Mouse (Mus musculus) liver, adult 2 months (tissue): ENCODE results near the gene Herc3.

Experiments
- CTCF ChIP-seq: fragments of 200-500 bp; IDR thresholded peaks from 2 replicates; pipeline ENCODE4 v1.5.1; 2011; ENCODE audit warnings: low read depth, low read length, control low read depth
- POLR2A ChIP-seq: fragments of 200-500 bp; IDR thresholded peaks from 2 replicates; pipeline ENCODE4 v1.6.1; 2011; ENCODE audit warnings: low read length, control low read depth; ENCODE audit not compliant: insufficient read depth; ENCODE audit errors: extremely low read depth

DNA sequence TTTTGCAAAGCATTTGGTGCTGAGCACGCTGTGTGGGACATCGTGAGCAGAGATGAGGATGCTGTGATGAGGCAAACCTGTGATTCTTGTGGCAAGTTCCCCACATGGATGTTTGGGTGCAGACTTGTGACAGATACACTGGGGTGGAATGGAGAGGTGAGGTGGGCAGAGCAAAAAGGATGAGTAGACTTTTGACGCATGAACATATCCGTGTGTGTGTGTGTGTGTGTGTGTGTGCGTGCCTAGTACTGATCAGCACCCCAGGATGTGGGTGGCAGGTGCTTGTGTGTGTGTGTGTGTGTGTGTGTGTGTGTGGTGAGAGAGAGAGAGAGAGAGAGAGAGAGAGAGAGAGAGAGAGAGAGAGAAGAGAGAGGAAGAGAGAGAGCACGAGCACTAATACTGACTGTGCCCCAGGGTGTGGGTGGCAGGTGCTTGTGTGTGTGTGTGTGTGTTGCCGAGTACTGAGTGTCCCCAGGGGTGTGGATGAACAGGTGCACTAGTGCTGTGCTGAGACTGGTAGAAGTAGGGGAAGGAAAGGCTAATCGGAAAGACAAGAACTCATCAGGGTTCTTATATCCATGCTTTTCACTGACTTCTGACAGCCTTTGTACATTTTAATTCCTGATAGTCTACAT, 13.0 kb downstream of the Herc3 start:
- TF ChIP-seq CTCF: no peak
- no peak for TF ChIP-seq POLR2A
